Mouse (Mus musculus) CD4-positive, CD25-positive, alpha-beta regulatory T cell, adult 2 months (primary cell): ENCODE results near the gene Dusp27.
"Not testable (repeated sequence)": the region's sequence is repeated elsewhere in the genome, so short reads cannot be mapped to it uniquely, and the experiment has no call there.

Experiments
- DNase-seq: peaks from one replicate; pipeline ENCODE4 v3.0.0-alpha.2; 2012; ENCODE audit warnings: low read depth, low spot score

Dusp27 gene

GRCm38 (mm10) chr1:166142369-166142768, 14.6 kb upstream of the Dusp27 start:
- no peak for DNase-seq

- not testable (repeated sequence) for DNase-seq
Observed at GRCm38 (mm10) chr1:166141868-166142267, 14.1 kb upstream of the Dusp27 start.

- DNase-seq = no peak
Observed at GRCm38 (mm10) chr1:166139620-166140184, 12.0 kb upstream of the Dusp27 start.

DNA sequence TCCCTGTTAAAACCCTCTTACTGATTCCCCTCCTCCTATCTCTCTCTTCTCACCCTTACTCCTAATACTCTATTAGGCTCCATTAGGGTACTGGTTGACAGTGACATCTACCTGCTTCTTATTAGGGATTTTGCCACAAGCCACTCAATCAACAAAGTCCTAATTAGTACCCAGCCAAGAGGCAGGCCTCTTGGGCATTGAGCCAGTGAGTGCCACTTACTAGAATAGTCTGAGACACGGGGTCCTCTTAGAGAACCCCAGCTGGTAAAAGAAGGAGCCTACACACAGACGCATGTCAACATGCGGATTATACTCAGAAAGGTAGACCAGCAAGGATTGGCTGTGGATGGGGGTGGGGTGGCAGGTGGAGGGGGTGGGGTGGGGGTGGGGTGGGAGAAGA, 11.4 kb upstream of the Dusp27 start:
- no peak for DNase-seq

DNA sequence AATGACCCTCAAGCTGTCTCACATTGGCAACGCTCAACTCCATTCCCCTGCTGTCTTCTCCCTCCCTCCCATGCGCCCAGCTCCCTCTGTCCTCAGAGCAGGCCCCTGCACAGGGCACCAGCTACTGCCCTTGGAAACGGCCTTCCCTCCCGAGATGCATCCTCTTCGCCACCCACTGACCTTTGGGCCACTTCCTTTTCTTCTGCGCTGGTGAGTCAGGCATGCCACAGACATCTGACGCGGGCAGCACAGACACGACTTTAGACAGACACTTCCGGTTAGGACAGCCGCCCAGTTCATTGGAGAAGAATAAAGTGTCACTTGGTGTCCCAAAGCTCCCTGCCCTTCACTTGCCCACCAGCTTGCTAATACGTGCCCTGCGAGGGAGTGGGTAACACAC, 10.4 kb upstream of the Dusp27 start:
- DNase-seq = no peak

DNA sequence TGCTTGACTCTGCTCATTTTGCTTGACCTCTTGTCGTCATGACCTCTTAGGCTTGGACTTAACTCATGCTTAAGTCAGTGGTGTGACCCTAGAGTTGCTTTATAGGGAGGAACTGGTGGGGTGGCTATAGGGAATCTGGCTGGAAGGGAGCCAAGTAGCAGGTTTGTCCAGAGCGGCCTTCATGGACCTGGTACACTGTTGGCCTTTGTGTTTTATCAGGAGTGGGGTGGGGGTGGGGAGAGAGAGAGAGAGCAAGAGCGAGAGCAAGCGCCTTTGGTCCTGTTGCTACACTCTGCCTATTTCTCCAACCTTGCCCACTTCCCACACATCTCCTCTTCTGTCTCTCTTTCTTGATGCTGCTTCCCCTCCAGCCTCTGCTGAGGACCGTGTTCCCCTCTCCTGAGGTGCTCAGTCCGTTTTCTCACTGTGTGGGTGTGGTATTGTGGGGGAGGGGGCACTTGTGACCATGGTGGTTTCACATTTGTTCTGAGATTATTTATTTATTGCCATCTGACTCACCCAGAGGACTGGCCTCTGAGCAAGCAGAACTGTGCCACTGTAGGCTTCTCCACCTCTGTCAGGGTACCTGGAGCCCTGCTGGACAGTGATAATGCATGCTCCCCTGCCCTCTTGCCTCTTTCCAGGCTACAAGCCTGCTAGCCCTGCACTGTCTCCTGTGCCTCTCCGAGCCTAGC, 9.7 kb upstream of the Dusp27 start:
- no peak for DNase-seq

DNA sequence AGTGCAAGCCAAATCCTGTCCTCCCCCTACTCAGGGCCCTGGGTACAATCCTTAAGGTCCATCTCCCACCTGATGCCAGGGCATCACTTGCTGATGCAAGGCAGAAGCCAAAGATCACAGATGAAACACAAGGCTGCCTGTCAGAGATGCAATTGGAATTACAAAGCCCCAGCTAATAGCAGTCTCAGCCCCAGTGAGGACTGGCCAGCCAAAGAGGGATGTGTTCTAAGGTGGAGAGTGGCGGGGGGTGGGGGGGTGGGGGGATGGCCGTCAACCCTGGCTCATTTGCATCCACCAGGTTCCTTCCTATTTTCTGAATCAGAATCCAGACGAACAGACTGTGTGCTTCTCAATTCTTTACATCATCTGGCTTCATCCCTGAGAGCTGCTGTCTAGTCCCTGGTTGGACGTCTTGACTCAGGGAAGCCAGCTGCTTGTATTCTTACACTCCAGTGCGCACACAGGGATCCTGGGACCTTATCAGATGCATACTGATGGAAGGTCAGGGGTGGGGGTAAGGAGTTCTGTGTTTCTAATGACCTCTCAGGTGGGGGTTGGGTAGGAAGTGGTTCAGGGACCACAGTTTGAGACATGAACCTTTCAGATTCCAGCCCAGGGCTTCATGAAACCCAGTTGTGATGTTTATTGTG, 7.5 kb upstream of the Dusp27 start:
- DNase-seq = no peak

- no peak for DNase-seq
Observed at GRCm38 (mm10) chr1:166132367-166132766, 4.6 kb upstream of the Dusp27 start.

- no peak for DNase-seq
Observed at GRCm38 (mm10) chr1:166130224-166130860, 2.6 kb upstream of the Dusp27 start, which contains the start of gene Gpa33. TSS of gene Gpa33 (plus strand) at chr1:166130238.

DNA sequence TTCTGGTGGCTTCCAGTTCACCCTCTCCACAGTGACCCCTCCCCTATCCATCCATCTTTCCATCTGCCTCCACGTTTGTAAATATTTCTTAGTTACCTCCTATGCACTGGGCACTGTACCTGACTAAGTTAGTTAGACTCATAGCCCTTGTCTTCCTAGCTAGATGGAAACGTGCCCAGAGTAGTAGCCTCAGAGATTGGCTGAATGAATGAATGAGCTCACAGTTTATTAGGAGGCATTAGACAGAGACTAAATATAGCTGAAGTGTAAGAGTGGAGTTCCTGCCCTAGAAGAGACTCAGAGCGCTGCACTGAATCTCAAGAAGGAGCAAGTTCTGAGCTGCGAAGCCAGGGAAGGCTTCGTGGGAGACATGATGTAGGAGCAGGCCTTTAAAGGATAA, 829 bp upstream of the Dusp27 start:
- no peak for DNase-seq

- DNase-seq = no peak
Observed at GRCm38 (mm10) chr1:166126795-166127194, 927 bp downstream of the Dusp27 start.

GRCm38 (mm10) chr1:166126290-166126689, 1.4 kb downstream of the Dusp27 start:
- DNase-seq = no peak

DNA sequence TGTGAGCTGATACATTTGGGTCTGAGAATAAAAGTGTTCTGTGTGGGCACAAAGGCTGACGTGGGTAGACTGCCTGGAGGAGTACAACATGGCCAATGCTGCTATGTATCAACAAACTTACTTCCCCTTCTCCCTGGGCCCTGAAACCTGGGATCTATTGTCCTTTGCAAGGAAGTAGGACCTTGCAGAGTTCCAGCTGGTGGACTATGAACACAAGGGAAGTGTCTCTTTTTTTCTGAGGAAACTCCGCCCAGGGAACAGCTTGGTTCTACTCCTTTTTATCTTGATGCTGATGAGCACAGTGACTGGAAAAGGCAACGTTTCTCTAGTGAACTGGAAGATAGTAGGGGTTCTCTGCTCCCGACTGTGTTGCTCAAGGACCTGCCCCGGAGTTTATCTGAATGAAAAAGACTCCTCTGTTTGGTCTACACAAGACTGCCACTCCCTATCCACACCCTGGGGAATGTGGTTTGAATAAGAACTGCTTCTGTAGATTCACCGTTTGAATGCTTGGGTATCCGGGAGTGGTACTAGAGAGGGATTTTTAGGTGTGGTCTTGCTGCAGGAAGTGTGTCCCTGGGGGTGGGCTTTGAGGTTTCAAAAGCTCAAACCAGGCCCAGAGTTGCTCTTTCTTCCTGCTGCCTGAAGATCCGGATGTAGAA, 2.7 kb downstream of the Dusp27 start:
- DNase-seq = no peak

GRCm38 (mm10) chr1:166123751-166124150, 4.0 kb downstream of the Dusp27 start:
- no peak for DNase-seq

GRCm38 (mm10) chr1:166123045-166123444, 4.7 kb downstream of the Dusp27 start:
- peak; percentile 18 for DNase-seq

DNA sequence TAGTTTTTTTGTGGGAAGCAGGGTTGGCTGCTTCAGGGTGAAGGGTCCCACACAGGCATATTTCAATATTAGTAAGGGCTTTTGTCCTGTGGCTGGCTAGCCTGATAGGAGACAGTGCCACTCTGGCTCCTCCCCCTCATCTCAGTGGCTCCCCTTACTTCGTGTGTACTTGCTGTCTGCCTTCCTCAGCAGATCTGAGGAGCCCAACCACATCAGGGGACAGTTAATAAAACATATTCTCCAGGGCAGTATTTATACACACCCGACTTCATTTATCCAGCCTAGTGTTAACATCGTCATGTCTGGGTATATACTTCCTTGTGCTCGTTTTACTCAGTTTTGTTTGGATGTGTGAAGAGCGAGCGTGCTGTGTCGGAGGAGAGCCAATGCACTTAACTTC, 5.6 kb downstream of the Dusp27 start:
- DNase-seq = no peak

GRCm38 (mm10) chr1:166117866-166118639, 9.7 kb downstream of the Dusp27 start:
- no peak for DNase-seq

GRCm38 (mm10) chr1:166115719-166116118, 12.0 kb downstream of the Dusp27 start:
- no peak for DNase-seq

DNA sequence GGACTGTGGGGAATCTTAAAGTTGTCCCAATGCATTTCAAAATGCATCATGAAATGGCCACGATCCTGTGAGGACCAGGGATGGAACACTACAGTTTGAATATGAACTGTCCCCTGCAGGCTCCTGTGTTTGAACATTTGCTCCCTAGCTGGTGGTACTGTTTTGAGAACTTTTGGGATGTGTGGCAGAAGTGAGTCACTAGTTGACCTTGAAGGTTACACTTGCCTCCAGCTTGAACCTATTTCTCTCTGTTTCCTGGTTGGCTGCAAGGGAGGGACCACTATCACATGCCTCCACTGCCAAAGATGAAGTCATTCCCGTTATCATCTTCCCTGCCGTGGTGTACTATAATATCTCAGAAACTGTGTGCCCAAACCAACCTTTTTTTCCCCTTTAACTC, 12.7 kb downstream of the Dusp27 start:
- no peak for DNase-seq

DNA sequence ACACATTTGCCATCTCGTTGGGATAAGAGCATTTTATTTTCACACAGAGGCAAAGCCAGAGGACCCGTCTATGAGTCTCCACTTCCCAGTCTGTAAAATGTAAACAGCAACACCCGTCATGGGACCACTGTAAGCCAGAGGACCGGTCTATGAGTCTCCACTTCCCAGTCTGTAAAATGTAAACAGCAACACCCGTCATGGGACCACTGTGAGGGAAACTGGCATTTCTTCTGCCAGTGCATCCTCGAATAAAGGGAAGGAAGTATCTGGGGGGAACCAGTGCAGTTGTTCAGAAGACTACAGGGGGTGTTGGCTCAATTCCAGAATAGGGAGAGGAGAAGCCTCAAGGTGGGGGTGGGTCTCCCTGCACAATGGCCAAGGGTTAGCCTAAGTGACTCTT, 22.3 kb downstream of the Dusp27 start:
- DNase-seq = no peak

- no peak for DNase-seq
Observed at GRCm38 (mm10) chr1:166104858-166105257, 22.9 kb downstream of the Dusp27 start.
